Mouse (Mus musculus): ENCODE measurements at regions not wholly inside any gene's neighbourhood (a gene's known extent, or its start where the extent isn't known, plus 50 kb on each side); places are given as distances from the start of the nearest gene placed in this dataset.

DNA sequence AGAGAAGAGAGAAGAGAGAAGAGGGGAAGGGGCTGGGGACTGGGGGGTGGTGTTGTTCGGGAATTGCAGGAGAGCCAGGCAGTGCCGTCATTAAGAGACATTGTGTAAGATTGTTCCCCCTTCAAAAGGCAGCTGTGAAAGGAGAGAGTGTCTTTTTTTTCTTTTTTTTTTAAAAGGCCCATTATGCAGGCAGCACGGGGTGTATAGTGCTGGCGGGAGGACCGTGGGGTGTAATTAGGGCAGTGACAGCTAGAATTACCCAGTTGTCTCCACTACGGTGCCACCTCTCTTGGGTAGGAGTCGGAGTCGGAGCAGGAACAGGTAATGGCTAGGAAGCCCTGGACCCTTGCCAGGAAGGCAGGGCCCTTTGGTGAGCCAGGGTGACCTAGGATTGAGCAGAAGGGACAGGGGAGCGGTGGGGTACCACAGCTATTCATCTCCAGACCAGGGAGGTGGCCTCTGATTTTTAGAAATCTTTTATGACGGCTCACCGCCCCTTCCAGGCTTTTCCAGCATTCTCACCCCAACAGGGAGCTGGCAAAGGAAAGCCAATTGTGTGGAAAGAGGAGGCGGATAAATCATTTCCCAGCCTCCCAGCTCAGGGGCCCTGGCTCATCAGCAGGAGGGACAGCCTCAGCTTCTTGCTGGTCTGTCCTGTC lies 67.2 kb upstream of the Zc3h12a start:
- Histone ChIP-seq H3K9ac (replicated peaks) (0 out of 2 replicates have a peak overlapping the region, but pooled peaks have one; percentile 7), H3K4me1 (peaks cover 29% of the 10 kb centered on the region), H3K27ac (replicated peaks) (no peak overlapping the region), H3K4me3 (no peak overlapping the region), H3K4me2 (replicated peaks) (no peak overlapping the region), H3K27me3 (peaks cover 50% of the 10 kb centered on the region), H3K36me3 (no peaks in the 10 kb centered on the region), H3K9me3 (no peaks in the 10 kb centered on the region)
- 24% methylated on average over 12 of the region's 12 CpGs for WGBS
- ATAC-seq (ENCODE audit: low FRiP score, low read depth) = 0 out of 2 replicates have a peak, but pooled peaks have one; percentile 34

DNA sequence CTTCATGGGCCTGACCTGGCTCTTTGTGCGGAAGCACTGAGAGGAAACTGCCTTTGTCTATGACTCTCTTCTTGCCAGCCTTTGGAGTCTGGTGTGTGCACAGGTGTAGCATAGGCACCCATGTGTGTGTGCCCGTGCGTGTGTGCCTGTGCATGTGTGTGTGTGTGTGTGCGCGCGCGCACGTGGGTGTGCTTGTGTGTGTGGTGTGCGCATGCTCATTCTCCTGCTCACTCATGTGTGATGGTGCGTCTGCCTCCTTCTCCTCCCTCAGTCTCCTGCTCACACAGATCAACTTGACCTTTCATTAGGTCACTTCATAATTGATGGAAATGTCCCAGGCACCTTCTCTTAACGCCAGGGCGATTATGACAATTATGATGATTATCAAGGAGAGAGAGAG lies 66.7 kb upstream of the Zc3h12a start:
- Histone ChIP-seq H3K36me3 (no peaks in the 10 kb centered on the region), H3K27me3 (peaks cover 48% of the 10 kb centered on the region), H3K4me3 (no peak overlapping the region), H3K9me3 (no peaks in the 10 kb centered on the region), H3K4me2 (replicated peaks) (no peak overlapping the region), H3K9ac (replicated peaks) (0 out of 2 replicates have a peak overlapping the region, but pooled peaks have one; percentile 7), H3K27ac (replicated peaks) (0 out of 2 replicates have a peak overlapping the region, but pooled peaks have one; percentile 11), H3K4me1 (peaks cover 29% of the 10 kb centered on the region)
- ATAC-seq (ENCODE audit: low FRiP score, low read depth) = no peak
- WGBS = 76% methylated on average over 12 of the region's 12 CpGs

DNA sequence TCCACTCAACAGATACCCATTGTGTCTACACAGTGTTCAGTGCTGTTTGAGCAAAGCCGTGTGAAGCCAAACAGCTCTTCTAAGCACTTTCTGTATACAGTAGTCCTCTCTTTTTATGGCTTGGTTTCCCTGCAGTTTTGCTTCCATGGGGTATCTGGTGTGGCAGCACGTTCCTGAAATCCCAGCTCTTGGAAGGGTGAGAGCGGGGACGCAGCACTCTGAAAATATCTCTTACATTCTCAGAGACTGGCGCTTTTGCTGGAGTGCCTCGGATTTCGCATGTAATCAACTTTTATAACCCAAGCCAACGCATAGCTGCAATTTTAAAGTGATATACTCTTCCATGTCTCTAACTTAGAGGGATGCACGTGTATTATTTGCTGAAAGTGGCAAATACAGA lies 64.0 kb upstream of the Zc3h12a start:
- no peak overlapping the region for H3K4me2 ChIP-seq (replicated peaks)
- no peak for ATAC-seq (ENCODE audit: low FRiP score, low read depth)
- no peak overlapping the region for H3K27ac ChIP-seq (replicated peaks)
- H3K9ac ChIP-seq (replicated peaks) = no peak overlapping the region
- no peaks in the 10 kb centered on the region for H3K9me3 ChIP-seq
- no peak overlapping the region for H3K4me3 ChIP-seq
- no peaks in the 10 kb centered on the region for H3K36me3 ChIP-seq
- peaks cover 26% of the 10 kb centered on the region for H3K27me3 ChIP-seq
- WGBS = 82% methylated on average over 9 of the region's 9 CpGs
- peaks cover 22% of the 10 kb centered on the region for H3K4me1 ChIP-seq

DNA sequence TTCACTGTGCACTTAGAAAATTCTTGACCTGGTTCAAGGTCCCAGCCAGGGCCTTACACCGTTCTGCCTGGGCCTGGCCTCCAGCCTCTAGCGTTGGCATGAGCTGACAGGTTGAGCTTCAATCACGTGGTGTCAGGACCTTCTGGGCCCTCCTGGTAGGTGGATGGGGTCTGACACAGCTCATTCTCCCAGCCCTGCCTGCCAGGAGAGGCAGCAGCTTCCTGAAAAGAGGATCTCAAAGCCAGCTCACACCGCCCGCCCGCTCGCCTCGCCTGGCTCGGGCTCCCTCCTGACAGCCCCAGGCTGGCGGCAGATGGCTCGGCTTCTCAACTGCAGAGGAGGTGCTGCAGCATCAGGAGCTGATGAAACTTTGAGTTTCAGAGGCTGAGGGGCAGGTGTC lies 63.4 kb upstream of the Zc3h12a start:
- ATAC-seq (ENCODE audit: low FRiP score, low read depth) = 0 out of 2 replicates have a peak, but pooled peaks have one; percentile 12
- Histone ChIP-seq H3K4me2 (replicated peaks) (no peak overlapping the region), H3K4me3 (no peak overlapping the region), H3K9me3 (no peaks in the 10 kb centered on the region), H3K27me3 (peaks cover 20% of the 10 kb centered on the region), H3K27ac (replicated peaks) (no peak overlapping the region), H3K9ac (replicated peaks) (no peak overlapping the region), H3K36me3 (no peaks in the 10 kb centered on the region), H3K4me1 (peaks cover 21% of the 10 kb centered on the region)
- 23% methylated on average over 11 of the region's 11 CpGs for WGBS

- peaks cover 11% of the 10 kb centered on the region; the same call in 1 of the 2 replicates for H3K27me3 ChIP-seq
- ATAC-seq (ENCODE audit: low FRiP score, low read depth) = no peak
- H3K36me3 ChIP-seq = no peaks in the 10 kb centered on the region
- H3K4me2 ChIP-seq (replicated peaks) = no peak overlapping the region
- peaks cover 16% of the 10 kb centered on the region for H3K4me1 ChIP-seq
- H3K9me3 ChIP-seq = no peaks in the 10 kb centered on the region
- no peak overlapping the region for H3K9ac ChIP-seq (replicated peaks)
- no peak overlapping the region for H3K4me3 ChIP-seq
- H3K27ac ChIP-seq (replicated peaks) = no peak overlapping the region
These were observed 62.3 kb upstream of the Zc3h12a start for GRCm38 (mm10) chr4:125189971-125190370.

GRCm38 (mm10) chr4:125186246-125186645 lies 58.6 kb upstream of the Zc3h12a start:
- no peak for ATAC-seq (ENCODE audit: low FRiP score, low read depth)
- H3K27ac ChIP-seq (replicated peaks) = no peak overlapping the region

DNA sequence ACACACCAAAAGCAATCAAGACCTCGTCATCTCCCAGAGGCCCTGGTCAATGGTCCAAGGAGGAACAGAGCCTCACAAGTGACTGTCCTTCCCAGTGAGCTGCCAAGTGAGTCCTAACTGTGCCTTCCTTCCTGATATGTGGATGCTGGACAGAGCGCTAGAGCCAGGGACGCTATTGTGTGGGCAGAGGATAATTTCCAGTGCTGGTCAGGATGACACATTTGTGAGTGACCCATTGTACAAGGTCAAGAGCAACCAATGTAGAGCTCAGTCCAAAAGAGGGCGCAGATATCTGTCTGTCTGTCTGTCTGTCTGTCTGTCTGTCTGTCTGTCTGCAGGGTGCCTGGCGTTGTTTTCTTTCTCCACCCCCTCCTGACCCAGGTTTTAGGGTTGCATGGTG lies 57.4 kb upstream of the Zc3h12a start:
- 88% methylated on average over 5 of the region's 5 CpGs for WGBS
- Histone ChIP-seq H3K4me1 (no peaks in the 10 kb centered on the region), H3K27ac (replicated peaks) (no peak overlapping the region), H3K4me2 (replicated peaks) (no peak overlapping the region), H3K9me3 (no peaks in the 10 kb centered on the region), H3K27me3 (peaks cover 4% of the 10 kb centered on the region; the same call in 1 of the 2 replicates), H3K36me3 (no peaks in the 10 kb centered on the region), H3K9ac (replicated peaks) (no peak overlapping the region), H3K4me3 (no peak overlapping the region)
- no peak for ATAC-seq (ENCODE audit: low FRiP score, low read depth)

More at GRCm38 (mm10) chr4:125186246-125186645, 58.6 kb upstream of the Zc3h12a start:
- 79% methylated on average over 9 of the region's 9 CpGs for WGBS
- Histone ChIP-seq H3K4me1 (peaks cover 4% of the 10 kb centered on the region; the same call in 1 of the 2 replicates), H3K4me3 (no peak overlapping the region), H3K9ac (replicated peaks) (no peak overlapping the region), H3K9me3 (no peaks in the 10 kb centered on the region), H3K27me3 (peaks cover 4% of the 10 kb centered on the region; the same call in 1 of the 2 replicates), H3K36me3 (no peaks in the 10 kb centered on the region), H3K4me2 (replicated peaks) (no peak overlapping the region)

DNA sequence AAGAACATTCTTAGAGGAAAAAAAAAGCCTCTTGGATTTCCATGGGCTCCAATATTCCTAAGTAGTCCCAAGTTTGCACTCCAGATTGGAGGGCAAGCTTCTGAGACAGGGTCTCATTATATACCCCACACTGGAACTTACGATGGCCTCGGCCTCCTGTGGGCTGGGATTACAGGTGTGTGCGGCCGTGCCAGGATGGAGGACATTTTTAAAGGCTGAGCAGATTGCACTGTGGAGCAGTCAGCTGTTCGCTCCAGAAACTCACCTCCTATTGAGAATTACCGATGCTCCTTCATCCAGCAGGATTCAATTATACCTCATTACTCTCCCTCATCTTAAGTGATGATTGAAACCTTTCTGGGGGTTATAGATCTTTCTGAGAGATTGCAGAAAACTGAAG lies 53.3 kb upstream of the Zc3h12a start:
- Histone ChIP-seq H3K27ac (replicated peaks) (no peak overlapping the region), H3K4me3 (no peak overlapping the region), H3K27me3 (0 out of 2 replicates have a peak, but pooled peaks cover 3% of the 10 kb centered on the region), H3K4me2 (replicated peaks) (no peak overlapping the region), H3K4me1 (no peaks in the 10 kb centered on the region), H3K36me3 (no peaks in the 10 kb centered on the region), H3K9me3 (no peaks in the 10 kb centered on the region), H3K9ac (replicated peaks) (no peak overlapping the region)
- WGBS = 91% methylated on average over 6 of the region's 6 CpGs
- no peak for ATAC-seq (ENCODE audit: low FRiP score, low read depth)

DNA sequence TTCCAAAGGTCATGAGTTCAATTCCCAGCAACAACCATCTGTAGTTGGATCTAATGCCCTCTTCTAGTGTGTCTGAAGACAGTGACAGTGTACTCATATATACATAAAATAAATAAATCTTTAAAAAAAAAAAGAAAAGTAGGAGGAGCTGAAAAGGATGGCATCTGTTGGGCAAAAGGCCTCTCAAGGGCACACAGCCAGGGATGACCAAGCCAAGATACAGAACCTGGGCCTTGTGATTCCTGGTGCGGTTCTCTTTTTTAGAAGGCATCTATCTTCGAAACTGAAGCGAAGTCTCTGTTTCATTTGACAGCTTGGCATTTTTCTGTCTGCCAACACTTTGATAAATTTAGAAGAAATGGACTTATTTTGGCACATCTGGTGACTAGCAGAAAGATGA lies 50.9 kb upstream of the Zc3h12a start:
- no peak overlapping the region for H3K27ac ChIP-seq (replicated peaks)
- H3K27me3 ChIP-seq = 0 out of 2 replicates have a peak, but pooled peaks cover 3% of the 10 kb centered on the region
- H3K4me1 ChIP-seq = 0 out of 2 replicates have a peak, but pooled peaks cover 1% of the 10 kb centered on the region
- no peaks in the 10 kb centered on the region for H3K36me3 ChIP-seq
- ATAC-seq (ENCODE audit: low FRiP score, low read depth) = no peak
- H3K9ac ChIP-seq (replicated peaks) = no peak overlapping the region
- no peak overlapping the region for H3K4me3 ChIP-seq
- WGBS = 98% methylated on average over 3 of the region's 3 CpGs
- H3K9me3 ChIP-seq = no peaks in the 10 kb centered on the region
- no peak overlapping the region for H3K4me2 ChIP-seq (replicated peaks)

GRCm38 (mm10) chr4:125177666-125178065 lies 50.0 kb upstream of the Zc3h12a start:
- no peak overlapping the region for H3K9ac ChIP-seq (replicated peaks)
- ATAC-seq (ENCODE audit: low FRiP score, low read depth) = no peak
- 0 out of 2 replicates have a peak, but pooled peaks cover 3% of the 10 kb centered on the region for H3K27me3 ChIP-seq
- H3K27ac ChIP-seq (replicated peaks) = no peak overlapping the region
- H3K9me3 ChIP-seq = no peaks in the 10 kb centered on the region
- 44% methylated on average over 6 of the region's 6 CpGs for WGBS
- H3K4me2 ChIP-seq (replicated peaks) = no peak overlapping the region
- H3K4me3 ChIP-seq = no peak overlapping the region
- no peaks in the 10 kb centered on the region for H3K36me3 ChIP-seq
- peaks cover 10% of the 10 kb centered on the region; the same call in 1 of the 2 replicates for H3K4me1 ChIP-seq

All from midbrain, embryonic 12.5 days (tissue).